Mouse (Mus musculus): ENCODE data around the gene Crygb.

DNA sequence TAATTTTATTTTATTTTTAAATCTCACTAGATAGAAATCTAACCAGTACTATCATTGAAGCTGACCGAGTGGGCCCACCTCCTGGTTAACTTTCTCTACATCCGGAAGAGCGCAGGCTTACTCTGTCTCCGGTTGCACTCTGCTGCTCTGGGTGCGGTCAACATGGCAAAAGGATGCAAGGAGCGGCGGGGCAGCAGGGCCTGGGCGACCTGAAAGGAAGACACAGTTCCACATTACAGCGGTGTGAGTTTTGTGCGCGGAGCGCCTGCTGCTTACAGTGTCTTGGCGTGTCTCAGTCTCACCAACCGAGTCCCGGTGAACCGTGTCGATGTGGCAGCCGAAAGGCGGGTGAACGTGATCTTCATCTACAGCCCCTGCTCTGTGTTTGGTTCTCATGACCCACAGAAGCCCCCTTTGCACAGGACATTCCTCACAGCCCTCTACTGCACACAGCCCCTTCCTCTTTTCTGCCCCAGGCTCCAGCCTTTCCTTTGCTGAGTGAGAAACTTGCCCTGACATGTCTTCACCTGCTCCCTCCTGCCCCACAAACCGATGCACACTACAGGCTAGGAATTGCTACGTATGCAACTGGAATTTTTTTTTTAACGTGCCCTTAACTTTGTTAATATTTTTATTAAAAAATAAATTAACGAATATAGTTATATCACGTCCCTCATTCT lies 27.8 kb upstream of the Crygb start:
- TF ChIP-seq POLR2A (IDR thresholded peaks at IDR 0.05; ENCODE audit: low read depth, low read length) (no peak), CTCF (conservative IDR thresholded peaks at IDR 0.05; ENCODE audit: insufficient read depth, insufficient read length, low read depth, low read length) (no peak)
